Mouse (Mus musculus): ENCODE results near the gene Itpa. TPM values are rescaled to one million over a fixed set of nuclear protein-coding genes. Genes with fewer than 3 reads are reported as not detected.

Gene Itpa
- polyA plus RNA-seq, 1 experiment from 2014 or later = 117 TPM

DNA sequence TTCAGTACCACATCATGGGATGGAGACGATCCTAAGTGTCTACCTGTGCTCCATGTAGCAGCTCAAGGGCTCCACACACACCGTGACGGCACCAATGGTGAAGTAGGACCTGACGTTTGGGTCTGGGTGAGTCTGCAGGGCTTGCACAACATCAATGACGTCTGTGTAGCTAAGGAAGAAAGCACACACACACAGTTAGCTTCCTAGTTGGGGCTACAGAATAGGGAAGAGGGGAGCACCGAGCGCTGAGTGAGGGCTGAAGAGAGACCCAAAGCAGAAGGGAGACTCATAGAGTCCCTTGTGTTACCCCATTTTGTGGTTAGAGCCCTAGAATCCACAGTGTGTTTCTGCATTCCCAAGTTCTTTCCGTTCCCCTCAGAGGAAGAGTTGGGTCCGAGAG lies 63.3 kb downstream of the Itpa start:
- H3K36me3 ChIP-seq (ENCODE audit: control insufficient read depth, insufficient read depth, low read length) = peaks cover 86% of the 10 kb centered on the region
- H3K4me1 ChIP-seq (ENCODE audit: control insufficient read depth, insufficient read depth, low read length) = no peaks in the 10 kb centered on the region
- no peak overlapping the region for H3K4me2 ChIP-seq (ENCODE audit: low read depth, low read length)
- H3K27ac ChIP-seq (ENCODE audit: low read depth, low read length) = no peak overlapping the region
- no peaks in the 10 kb centered on the region for H3K27me3 ChIP-seq (ENCODE audit: control insufficient read depth, insufficient read depth, low read length)
- no peak for ATAC-seq (ENCODE audit: low read depth)
- H3K9ac ChIP-seq (replicated peaks; ENCODE audit: low read depth, low read length) = no peak overlapping the region
- H3K4me3 ChIP-seq (ENCODE audit: low read depth, low read length) = no peak overlapping the region
- H3K9me3 ChIP-seq (ENCODE audit: control insufficient read depth, low read length) = no peaks in the 10 kb centered on the region
- WGBS = 88% methylated on average over 9 of the region's 9 CpGs

Other genes with a start within 250 kb of the Itpa start
- gene Vps16, start 243.3 kb upstream of the Itpa start, polyA plus RNA-seq (2014; fragmentation: Nextera tagmentation; extraction: Ambion mirVana) = 76.4 and 81.7 TPM in 2 replicates
- 10.8 and 11.5 TPM in 2 replicates for gene Pced1a, start 242.9 kb upstream of the Itpa start, polyA plus RNA-seq (2014; fragmentation: Nextera tagmentation; extraction: Ambion mirVana)
- gene Ptpra, start 217.3 kb upstream of the Itpa start, polyA plus RNA-seq (2014; fragmentation: Nextera tagmentation; extraction: Ambion mirVana) = 164 and 165 TPM in 2 replicates
- 101 and 110 TPM in 2 replicates for gene Mrps26, start 103.9 kb upstream of the Itpa start, polyA plus RNA-seq (2014; fragmentation: Nextera tagmentation; extraction: Ambion mirVana)
- not detected in 2 replicates for gene Oxt, start 91.4 kb upstream of the Itpa start, polyA plus RNA-seq (2014; fragmentation: Nextera tagmentation; extraction: Ambion mirVana)
- 0.39 and 0.68 TPM in 2 replicates for gene Avp, start 85.1 kb upstream of the Itpa start, polyA plus RNA-seq (2014; fragmentation: Nextera tagmentation; extraction: Ambion mirVana)
- 12.4 and 14.6 TPM in 2 replicates for gene Fastkd5, start 37.6 kb upstream of the Itpa start, polyA plus RNA-seq (2014; fragmentation: Nextera tagmentation; extraction: Ambion mirVana)
- gene Ubox5, start 37.6 kb upstream of the Itpa start, polyA plus RNA-seq (2014; fragmentation: Nextera tagmentation; extraction: Ambion mirVana) = 11.3 and 12.5 TPM in 2 replicates
- gene Lzts3, start 24.8 kb upstream of the Itpa start, polyA plus RNA-seq (2014; fragmentation: Nextera tagmentation; extraction: Ambion mirVana) = 6.2 and 8.4 TPM in 2 replicates
- gene Ddrgk1, start 3.0 kb upstream of the Itpa start, polyA plus RNA-seq (2014; fragmentation: Nextera tagmentation; extraction: Ambion mirVana) = 75.0 and 77.0 TPM in 2 replicates
- 0.37 and 0.50 TPM in 2 replicates for gene Slc4a11, start 29.9 kb downstream of the Itpa start, polyA plus RNA-seq (2014; fragmentation: Nextera tagmentation; extraction: Ambion mirVana)
- gene 4930402H24Rik, start 238.8 kb downstream of the Itpa start, polyA plus RNA-seq (2014; fragmentation: Nextera tagmentation; extraction: Ambion mirVana) = 106 and 109 TPM in 2 replicates
- 24.7 and 25.3 TPM in 2 replicates for gene Atrn, start 238.9 kb downstream of the Itpa start, polyA plus RNA-seq (2014; fragmentation: Nextera tagmentation; extraction: Ambion mirVana)

All from neural tube, embryonic 14.5 days (tissue).